Mouse (Mus musculus) lung, adult 2 months (tissue): ENCODE data around the gene Olfr691. TPM values are rescaled to one million over a fixed set of nuclear protein-coding genes. Genes with fewer than 3 reads are reported as not detected.

Experiments
- DNase-seq: peaks from one replicate; pipeline ENCODE4 v3.0.0; 2022
- H3K4me1 ChIP-seq: fragments of 200-500 bp; 2 replicates; pipeline ENCODE4 v1.6.1; 2011; ENCODE audit warnings: low read length; ENCODE audit not compliant: control insufficient read depth, insufficient read depth
- H3K4me3 ChIP-seq: fragments of 200-500 bp; replicated peaks from 2 replicates; pipeline ENCODE3; 2011; ENCODE audit warnings: low read depth, mild to moderate bottlenecking, control low read depth, low read length; ENCODE audit errors: extremely low read depth
- CTCF ChIP-seq: fragments of 200-500 bp; IDR thresholded peaks from 2 replicates; pipeline ENCODE4 v1.5.1; 2011; ENCODE audit warnings: mild to moderate bottlenecking, low read length, control low read depth; ENCODE audit not compliant: insufficient read depth
- POLR2A ChIP-seq: fragments of 200-500 bp; IDR thresholded peaks from 2 replicates; pipeline ENCODE4 v1.6.1; 2011; ENCODE audit warnings: low read depth, mild to moderate bottlenecking, control low read depth, low read length, borderline replicate concordance; ENCODE audit errors: extremely low read depth
- WGBS: fragments of 180-500 bp; shearing (Covaris S2); methylation state at CpG from one replicate; pipeline ENCODE4 v1.1.7; 2018; 5-methylcytosine and 5-hydroxymethylcytosine counted together
- polyA plus RNA-seq: library from polyadenylated mRNA; depleted of rRNA; stranded (reverse); fragments of >200 nt; gene quantifications from 2 replicates; pipeline ENCODE4 v1.2.3, GENCODE M21; 2012; rRNA removed

Gene Olfr691
- polyA plus RNA-seq, result not detected in 2 replicates

DNA sequence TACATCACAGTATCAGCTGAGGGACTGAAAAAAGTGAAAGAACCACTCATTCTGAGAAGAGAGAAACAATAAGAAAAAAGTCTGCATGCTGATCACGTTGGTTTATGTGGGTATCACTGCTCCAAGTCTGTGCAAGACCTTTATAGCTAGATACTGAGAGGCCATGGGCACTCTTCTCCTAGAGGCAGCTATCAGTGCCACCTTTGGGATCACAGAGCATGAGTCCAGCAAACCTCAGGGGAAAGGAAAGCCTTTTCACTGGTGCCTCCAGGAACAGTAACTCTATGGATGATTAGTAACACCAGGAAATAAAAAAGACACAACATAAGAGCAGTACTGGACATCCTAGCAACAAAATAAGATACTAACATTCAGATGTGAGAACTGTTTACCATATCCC lies at the start of gene Olfr691:
TSS of gene Olfr691 (minus strand) at position 101 of the 400 bp plus-strand sequence.
- Histone ChIP-seq H3K4me1 (no peaks in the 10 kb centered on the region), H3K4me3 (no peak within 1 kb of the TSS)
- no peak for TF ChIP-seq POLR2A
- no peak for TF ChIP-seq CTCF
- 46% methylated on average over 1 of the region's 1 CpGs for WGBS
- no peak for DNase-seq

DNA sequence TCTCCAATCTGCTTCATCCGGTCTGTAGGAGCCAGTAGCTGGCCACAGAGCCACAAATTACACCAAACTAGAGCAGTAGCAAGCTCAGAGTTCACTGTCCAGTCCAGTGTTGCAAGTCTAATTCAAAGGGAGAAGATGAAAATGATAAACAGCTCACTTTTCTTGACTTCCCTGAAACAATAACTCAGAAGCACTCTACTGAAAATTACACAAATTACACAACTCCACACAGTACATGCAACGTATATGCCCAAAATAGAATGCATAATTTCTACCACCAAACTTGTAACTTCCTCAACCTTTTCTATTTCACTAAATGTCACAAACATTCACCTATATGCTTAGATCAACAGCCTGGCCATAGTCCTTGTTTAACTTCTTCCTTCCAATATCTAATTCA lies 48.2 kb upstream of the Olfr691 start:
- TF ChIP-seq CTCF, result no peak
- TF ChIP-seq POLR2A, result no peak
- Histone ChIP-seq H3K4me3 (no peak overlapping the region), H3K4me1 (no peaks in the 10 kb centered on the region)
- 73% methylated on average over 2 of the region's 2 CpGs for WGBS
- DNase-seq, result no peak

DNA sequence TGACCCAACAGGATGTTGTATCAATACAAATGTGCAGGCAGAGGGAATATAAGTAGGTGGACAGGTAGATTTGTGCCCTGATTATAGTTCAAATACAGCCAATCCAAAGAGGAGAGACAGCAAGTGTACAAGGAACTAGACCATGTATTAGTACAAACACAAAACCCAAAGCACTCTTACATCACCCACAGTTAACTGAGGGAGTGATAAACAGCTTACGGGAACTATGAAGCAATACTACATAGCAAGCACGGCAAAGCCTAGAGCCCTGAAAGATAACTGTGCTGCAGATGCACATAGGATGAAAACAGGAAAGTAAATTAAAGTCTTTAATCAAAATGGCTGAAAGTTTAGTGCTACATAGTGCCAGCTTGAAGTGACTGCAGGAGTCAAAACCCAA lies 45.6 kb upstream of the Olfr691 start:
- DNase-seq, result no peak
- WGBS, result 95% methylated on average over 2 of the region's 2 CpGs
- H3K4me3 ChIP-seq, result no peak overlapping the region
- TF ChIP-seq CTCF, result no peak
- TF ChIP-seq POLR2A, result no peak
- no peaks in the 10 kb centered on the region for H3K4me1 ChIP-seq

DNA sequence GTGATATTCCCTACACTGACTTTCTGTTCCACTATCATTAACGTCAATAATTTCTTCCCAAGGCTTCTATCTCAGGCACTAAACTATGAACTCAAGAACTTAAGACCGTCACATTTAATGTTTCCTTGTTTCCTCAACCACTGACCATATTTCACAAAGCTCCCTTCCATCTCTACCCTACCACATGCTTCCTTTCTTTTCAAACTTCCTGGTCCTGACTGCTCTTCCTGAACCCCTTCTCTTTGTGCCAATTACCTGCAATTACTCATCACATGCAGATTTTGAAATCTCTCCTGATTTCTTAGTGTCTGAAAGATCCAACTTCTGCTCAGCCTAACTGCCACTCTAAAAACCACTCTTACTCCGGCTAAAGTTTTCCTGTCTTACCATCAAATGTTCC lies 38.3 kb upstream of the Olfr691 start:
- TF ChIP-seq POLR2A, result no peak
- TF ChIP-seq CTCF, result no peak
- no peak for DNase-seq
- Histone ChIP-seq H3K4me1 (no peaks in the 10 kb centered on the region), H3K4me3 (no peak overlapping the region)
- 88% methylated on average over 3 of the region's 3 CpGs for WGBS

DNA sequence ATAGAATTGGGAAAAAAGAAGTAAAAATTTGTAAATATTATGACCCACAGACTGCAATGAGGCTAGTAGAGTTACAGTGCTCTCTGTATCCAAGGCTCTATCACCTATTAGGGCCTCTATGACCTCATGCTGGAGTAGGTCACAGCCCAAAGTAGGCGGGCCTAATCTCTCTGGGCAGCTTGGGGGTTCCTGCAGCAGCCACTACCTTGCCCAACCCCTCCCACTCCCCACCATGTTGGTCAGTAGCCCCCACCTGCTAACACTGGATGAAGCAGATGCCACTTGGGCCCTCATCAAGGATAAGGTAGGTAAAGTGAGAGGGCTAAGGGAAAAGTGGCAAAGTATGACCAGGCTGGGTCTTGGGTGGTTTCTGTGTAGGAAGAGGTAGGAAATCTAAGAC lies 32.8 kb upstream of the Olfr691 start, which contains the start of gene Gm5901:
TSS of gene Gm5901 (plus strand) at position 173 of the 400 bp plus-strand sequence.
- no peak for TF ChIP-seq CTCF
- no peak for TF ChIP-seq POLR2A
- Histone ChIP-seq H3K4me1 (no peaks in the 10 kb centered on the region), H3K4me3 (no peak within 1 kb of the TSS)
- 95% methylated on average over 1 of the region's 1 CpGs for WGBS
- DNase-seq, result no peak

DNA sequence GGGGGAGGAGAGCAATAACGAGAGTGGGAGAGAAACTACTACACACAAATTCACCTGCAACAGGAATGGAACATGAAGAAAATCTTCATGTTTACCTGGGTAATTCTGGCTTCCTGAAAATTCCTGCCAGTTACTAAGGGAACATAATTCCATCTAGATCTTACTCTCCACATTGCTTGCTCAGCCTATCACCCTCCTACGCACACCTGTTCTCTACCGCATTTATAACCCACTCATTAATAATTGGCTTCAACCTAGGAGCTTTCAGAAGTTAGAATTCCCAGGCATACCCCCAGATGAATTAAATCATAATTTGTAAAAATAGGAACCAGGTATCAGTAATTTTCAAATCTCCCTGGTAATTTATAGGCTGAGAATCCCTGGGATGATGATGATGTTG lies 31.9 kb upstream of the Olfr691 start:
- TF ChIP-seq POLR2A, result no peak
- TF ChIP-seq CTCF, result no peak
- 88% methylated on average over 3 of the region's 3 CpGs for WGBS
- no peak for DNase-seq
- Histone ChIP-seq H3K4me3 (no peak overlapping the region), H3K4me1 (no peaks in the 10 kb centered on the region)

DNA sequence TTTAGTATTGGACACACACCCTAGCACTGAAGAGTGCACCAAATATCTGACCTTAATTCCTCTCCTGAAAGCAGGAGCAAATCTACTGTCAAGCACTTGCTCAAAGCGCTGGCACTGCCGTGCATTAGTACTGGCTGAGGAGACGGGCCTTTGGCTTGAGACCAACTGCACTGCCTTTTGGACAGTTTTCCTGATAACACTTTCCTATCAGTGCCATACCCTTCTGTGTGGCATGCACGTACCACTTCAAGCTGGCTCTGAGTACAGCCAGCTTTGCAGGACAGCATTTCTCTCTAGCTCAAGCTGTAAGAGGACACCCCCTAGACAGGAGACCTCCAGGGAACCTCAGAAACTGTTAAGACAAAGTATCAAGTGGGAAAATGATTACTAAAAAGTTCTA lies 31.4 kb upstream of the Olfr691 start:
- DNase-seq, result no peak
- 60% methylated on average over 4 of the region's 4 CpGs for WGBS

DNA sequence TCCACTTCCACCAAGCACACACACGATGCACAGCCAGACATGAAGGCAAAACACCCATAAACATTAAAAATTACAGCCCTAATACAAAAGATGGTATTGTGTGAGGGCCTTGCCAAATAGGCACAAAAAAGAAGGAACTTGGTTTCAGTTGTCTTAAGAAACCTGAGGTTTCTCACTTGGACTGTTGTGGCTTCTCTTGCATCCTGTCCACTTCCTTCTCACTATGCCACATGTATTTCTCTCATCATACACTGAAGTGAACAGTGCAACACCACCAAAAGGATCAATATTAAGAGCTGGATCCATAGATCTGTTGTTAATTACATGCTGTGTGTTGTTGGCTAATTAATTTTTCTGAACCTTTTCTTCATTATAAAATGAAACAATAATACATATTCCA lies 30.8 kb upstream of the Olfr691 start:
- Histone ChIP-seq H3K4me3 (no peak overlapping the region), H3K4me1 (no peaks in the 10 kb centered on the region)
- TF ChIP-seq CTCF (no peak), POLR2A (no peak)
- 87% methylated on average over 1 of the region's 1 CpGs for WGBS
- no peak for DNase-seq

More for the DNA sequence above, 31.4 kb upstream of the Olfr691 start:
- Histone ChIP-seq H3K4me3 (no peak overlapping the region), H3K4me1 (no peaks in the 10 kb centered on the region)
- no peak for TF ChIP-seq CTCF
- TF ChIP-seq POLR2A, result no peak

DNA sequence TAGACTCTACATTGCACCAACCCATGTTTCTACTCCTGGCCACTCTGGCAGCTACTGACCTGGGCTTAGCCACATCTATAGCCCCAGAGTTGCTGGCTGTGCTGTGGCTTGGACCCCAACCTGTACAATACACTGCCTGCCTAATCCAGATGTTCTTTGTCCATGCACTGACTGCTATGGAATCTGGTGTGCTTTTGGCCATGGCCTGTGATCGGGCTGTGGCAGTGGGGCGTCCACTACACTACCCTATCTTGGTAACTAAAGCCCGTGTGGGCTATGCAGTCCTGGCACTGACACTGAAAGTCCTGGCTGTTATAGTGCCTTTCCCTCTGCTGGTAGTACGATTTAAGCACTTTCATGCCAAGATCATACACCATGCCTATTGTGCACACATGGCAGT lies 26.5 kb upstream of the Olfr691 start:
- TF ChIP-seq CTCF (no peak), POLR2A (no peak)
- Histone ChIP-seq H3K4me3 (no peak overlapping the region), H3K4me1 (no peaks in the 10 kb centered on the region)
- 91% methylated on average over 4 of the region's 4 CpGs for WGBS
- no peak for DNase-seq

DNA sequence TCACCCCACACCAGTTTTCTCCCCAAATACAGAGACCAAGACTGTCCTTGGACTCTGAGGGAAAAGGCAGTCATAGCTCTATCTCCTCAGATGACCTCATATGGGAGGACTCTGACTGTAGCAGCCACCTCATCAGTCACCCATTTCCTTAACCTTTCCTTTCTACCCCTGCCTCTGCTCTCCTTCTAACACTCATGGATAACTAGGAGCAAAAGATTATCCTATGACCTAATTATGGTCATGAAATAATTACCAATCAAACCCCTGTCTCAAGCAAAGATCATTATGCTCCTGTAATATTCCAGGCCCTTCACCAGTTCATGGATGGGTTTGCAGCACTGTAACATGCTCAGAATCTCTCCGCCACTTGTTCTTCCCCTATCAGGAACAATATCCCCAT lies 25.9 kb upstream of the Olfr691 start, which contains the start of gene Olfr692:
TSS of gene Olfr692 (plus strand) at position 301 of the 400 bp plus-strand sequence.
- Histone ChIP-seq H3K4me1 (no peaks in the 10 kb centered on the region), H3K4me3 (no peak within 1 kb of the TSS)
- TF ChIP-seq CTCF (no peak), POLR2A (no peak)
- no peak for DNase-seq
- WGBS, result 89% methylated on average over 1 of the region's 1 CpGs

DNA sequence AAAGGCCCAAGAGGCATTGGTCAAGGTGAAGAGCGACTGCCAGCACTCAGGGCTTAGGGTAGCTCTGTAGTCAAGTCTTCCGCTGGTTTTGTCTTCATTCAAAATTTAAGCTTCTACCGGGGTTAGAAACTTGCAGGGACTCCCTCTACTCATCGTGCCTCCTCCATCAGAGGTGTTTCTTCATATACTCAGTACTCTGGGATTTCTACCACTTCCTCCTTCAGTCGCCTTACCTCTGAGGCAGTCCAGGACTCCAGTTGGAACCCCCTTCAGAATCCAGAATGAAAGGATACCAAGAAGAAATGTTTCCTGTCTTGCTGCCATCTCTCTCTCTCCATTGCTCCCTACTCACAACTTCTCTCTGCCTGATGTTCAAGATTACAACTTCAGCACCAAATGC lies 25.2 kb upstream of the Olfr691 start:
- WGBS, result 83% methylated on average over 5 of the region's 5 CpGs
- TF ChIP-seq POLR2A (no peak), CTCF (no peak)
- no peak for DNase-seq
- Histone ChIP-seq H3K4me1 (no peaks in the 10 kb centered on the region), H3K4me3 (no peak overlapping the region)
